Mouse (Mus musculus) heart, postnatal 0 days (tissue): ENCODE results near the gene Atf3.

Experiments used
- CTCF ChIP-seq: IDR thresholded peaks from 2 replicates; pipeline ENCODE4 v1.5.1; 2016; ENCODE audit warnings: antibody characterized with exemption, control low read depth, low read depth
- EP300 ChIP-seq: IDR thresholded peaks from 2 replicates; pipeline ENCODE4 v1.6.1; 2016; ENCODE audit warnings: antibody characterized with exemption, low read depth

DNA sequence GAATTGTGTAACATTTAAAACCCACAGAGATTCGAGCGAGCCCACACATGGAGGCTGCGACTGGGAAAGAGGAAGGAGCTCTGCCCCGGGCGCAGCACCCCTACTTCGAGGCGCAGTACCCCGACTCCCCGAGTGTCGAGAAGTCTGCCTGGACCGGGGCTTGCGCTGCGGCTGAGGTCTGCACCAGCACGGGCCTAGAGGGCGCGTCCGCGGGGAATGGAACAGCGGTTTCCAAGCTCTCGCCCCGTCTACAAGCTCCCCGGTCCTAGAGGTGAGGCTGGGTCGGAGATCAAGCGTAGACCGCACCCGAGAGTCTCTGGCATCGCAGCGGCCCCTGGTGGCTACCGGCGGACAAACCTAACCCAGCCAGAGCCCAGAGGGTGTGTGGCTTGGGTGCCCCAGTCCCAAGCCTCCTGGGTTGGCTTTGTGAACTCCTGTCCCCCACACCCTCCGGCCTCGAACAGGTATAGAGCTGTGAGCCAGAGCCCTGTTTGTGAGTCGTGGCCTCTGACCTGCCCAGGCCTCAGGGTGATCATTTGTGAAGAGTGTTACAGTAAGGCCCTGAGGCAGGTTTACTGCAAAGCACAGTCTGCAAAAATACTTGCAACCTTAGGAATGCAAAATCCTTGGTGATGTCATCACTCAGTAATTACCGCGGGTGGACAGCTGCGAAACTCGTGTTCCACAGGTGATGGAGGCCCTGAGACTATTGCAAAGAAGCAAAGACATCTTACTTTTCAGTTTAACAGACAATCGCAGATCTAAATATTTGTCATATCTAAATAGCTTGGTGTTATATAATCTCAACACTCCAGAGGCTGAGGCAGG is 91.8 kb downstream of the Atf3 start:
- TF ChIP-seq CTCF (peak; percentile 81), EP300 (no peak)
